Mouse (Mus musculus) kidney, postnatal 36 days (tissue): ENCODE data around the gene D5Ertd579e.

Experiments
- DNase-seq, 2 experiments: peaks; one replicate each; pipeline ENCODE4 v3.0.0; 2021 to 2022; ENCODE audit warnings: mixed read lengths in 2 of 2

The D5Ertd579e gene

GRCm38 (mm10) chr5:36720219-36720618 lies 24.4 kb upstream of the D5Ertd579e start:
- DNase-seq: no peak

DNA sequence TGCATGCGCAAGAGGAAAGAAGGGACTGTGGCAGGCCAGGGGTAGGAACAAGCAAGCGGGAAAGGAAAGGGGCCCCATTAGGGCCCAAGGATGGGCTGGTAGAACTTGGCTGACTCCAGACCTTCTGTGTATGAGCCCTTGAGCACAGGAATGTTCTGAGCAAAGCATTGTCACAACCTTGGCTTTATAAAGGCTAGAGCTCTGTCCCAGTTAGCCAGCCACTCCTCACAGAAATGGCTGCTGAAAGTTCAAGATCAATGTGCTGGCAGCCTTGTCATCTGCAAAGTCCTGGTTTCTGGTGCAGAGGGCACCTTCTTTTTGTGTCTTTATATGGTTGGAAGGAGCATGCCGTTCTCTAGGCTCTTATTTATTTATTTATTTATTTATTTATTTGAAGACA lies 23.8 kb upstream of the D5Ertd579e start:
- no peak for DNase-seq

GRCm38 (mm10) chr5:36719135-36719534 lies 23.3 kb upstream of the D5Ertd579e start:
- DNase-seq: no peak

DNA sequence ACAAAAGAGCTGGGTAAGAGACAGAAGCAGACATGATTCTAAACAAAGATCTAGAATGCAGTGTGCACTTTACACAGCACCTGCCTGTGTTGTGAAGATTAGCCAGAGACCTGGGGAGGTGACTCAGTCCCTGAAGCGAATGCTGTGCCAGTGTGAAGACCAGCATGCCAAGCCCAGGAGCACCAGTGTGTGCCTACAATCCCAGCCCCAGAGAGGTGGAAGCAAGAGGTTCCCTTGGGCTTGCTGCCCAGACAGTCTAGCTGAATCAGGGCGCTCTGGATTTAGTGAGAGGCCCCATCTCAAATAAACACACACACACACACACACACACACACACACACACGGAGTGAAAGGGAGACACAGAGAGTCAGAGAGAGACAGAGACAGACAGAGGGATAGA lies 22.1 kb upstream of the D5Ertd579e start:
- no peak for DNase-seq

GRCm38 (mm10) chr5:36716816-36717215 lies 21.0 kb upstream of the D5Ertd579e start:
- no peak for DNase-seq

DNA sequence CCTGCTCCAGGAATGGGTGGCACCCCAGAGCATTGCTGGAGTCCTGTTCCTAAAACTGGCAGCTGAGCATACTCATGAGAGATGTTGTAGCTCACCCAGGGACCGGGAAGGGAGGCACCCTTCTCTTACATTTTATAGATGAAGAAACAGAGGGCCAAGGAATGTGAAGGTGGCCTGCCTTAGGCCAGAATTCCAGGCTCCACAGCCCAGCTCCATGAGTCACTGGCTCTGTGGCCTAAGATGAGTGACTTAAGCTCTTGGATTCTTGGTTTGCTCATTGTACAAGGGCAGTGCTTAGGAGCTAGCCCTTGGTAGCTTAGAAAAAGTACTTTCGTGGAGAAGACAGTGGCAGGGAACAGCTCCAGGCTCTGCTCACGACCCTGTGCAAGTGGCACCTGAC lies 19.0 kb upstream of the D5Ertd579e start:
- DNase-seq: no peak

- DNase-seq: no peak
Observed at GRCm38 (mm10) chr5:36713693-36714092, 17.9 kb upstream of the D5Ertd579e start.

- peak; percentile 95 to 97 for DNase-seq
Observed at GRCm38 (mm10) chr5:36712553-36713534, 17.0 kb upstream of the D5Ertd579e start.

DNA sequence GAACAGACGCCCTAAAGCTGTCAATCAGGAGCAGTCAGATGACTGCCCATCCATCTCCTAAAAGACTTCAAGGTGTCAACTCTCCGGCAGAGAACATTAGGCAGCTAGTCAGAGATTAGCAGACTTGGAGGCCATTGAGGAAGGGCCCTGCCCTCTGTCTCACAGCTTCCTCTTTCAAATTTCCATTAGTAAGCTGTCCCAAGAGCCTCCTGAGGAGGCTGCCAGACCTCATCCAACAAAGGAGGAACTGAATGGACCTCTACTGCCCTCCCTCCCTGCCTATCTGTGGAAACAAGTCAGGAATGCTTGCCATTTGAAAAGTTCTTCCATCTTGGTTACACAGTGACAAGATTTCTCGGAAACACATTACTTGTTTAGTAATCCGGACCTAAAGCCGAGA lies 16.0 kb upstream of the D5Ertd579e start:
- no peak for DNase-seq

DNA sequence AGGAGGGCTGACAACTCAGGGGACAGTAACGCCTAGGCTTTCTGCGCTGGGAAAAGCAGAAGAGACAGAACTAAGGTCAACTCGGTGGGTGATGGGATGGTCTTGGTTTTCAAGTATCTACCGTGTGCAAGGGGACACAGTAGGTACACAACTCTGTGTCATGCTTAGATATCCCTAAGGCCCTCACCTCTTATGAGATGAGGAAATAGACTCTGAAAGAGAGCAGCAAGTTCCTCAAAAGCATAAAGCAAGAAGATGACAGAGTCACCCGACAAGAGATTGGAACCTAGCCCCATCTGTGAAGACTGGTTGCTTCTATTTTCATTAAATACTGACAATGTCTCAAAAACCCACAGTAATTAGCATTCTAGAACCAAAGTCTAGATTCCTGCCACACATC lies 10.0 kb upstream of the D5Ertd579e start:
- DNase-seq: no peak

DNA sequence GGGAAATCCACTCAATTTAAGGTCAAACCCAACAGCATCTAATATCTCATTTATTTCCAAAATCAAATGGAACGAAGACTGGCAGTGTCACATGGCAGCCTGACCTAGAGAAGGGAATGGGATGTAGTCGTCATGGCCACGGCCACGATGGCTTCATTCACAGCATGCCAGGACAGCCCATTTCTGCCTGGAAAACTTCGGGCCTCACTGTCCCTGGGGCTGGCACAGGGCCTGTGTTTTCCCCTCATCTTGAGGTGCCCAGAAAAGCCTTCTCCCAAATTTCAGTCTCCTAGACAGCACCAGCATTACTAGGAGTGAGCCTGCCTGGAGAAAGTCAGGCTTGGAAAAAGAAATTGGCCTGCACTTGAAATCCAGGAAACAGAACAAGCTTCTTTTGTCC lies 9.6 kb upstream of the D5Ertd579e start:
- no peak for DNase-seq

DNA sequence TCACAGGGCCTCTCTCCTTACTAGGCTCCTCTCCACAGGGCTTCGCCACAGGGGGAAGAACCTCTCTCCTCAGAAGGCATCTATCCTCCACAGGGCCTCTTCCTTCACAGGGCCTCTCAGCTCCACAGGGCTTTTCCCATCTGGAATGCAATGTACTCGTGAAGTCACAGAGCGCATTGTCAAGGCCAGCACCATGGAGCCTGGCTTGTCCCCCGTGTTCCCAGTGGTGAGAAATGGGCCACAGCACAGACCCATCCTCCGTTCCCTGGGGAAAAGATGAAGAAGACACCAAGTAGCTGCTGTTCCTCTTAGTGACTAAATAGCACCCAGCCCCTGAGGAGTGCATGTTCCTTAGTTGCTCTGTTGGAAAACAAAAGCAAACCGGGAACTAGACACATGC lies 8.9 kb upstream of the D5Ertd579e start:
- DNase-seq: no peak

GRCm38 (mm10) chr5:36700939-36701620 lies 5.3 kb upstream of the D5Ertd579e start:
- peak; percentile 52 to 62 for DNase-seq

DNA sequence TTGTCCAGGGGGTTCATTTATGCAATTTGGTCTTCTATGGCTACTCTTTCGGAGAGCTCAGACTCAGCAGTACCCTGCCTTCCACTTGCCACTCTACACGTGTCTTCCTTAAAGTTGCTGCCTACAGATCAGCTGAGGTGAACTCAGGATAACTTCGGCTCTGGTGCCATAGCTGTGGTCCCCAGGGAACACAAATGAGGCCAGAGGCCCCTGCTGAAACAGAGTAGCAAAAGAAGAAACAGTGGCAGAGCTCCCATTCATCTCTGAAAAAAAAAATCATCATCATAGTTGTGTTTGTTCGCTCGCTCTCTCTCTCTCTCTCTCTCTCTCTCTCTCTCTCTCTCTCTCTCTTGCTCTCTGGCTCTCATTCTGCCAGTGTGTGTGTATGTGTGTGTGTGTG lies 2.9 kb upstream of the D5Ertd579e start:
- DNase-seq: no peak

GRCm38 (mm10) chr5:36698067-36698670 lies 2.3 kb upstream of the D5Ertd579e start:
- peak; percentile 51 to 59 for DNase-seq

DNA sequence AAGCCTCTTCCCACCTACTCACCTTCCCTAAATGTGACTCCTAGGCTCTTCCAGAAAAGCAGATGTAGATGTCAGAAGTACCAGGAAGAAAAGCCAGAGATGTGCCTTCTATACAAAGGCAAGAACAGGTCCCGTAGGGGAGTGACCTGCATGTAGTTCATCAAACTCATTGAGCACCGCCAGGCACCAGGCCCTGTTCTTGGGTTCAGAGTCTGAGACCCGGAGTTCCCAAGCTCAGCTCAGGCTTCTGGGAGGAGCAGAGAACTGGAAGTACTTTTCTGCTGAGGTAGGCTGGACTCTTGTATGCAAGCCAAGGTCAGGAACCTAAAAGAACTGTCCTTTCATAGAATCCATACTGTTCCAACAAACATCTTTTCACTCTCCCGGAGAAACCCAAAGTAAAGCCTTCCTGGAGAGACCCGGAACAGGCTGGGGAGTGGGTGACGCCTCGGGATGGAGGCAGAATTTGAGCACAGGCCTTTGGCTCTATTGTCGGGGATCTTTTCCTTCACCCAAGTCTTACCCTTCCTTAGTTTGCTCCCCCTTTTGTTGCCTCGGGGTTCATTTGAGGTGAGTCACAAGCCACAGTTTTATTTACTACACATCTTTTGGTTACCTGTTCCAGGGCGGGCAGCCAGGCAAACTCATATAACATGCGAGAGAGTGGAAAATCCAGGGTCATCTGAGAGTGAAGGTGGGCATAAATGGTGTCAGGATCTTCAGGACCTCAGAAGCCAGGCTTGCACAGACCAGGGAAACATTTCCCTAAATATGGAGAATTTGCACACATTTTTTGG lies 878 bp upstream of the D5Ertd579e start:
- peak; percentile 74 to 89 for DNase-seq

GRCm38 (mm10) chr5:36695005-36695404 lies 819 bp downstream of the D5Ertd579e start:
- DNase-seq: peak in 1 of 2 experiments; percentile 33

- DNase-seq: no peak
Observed at GRCm38 (mm10) chr5:36693651-36694050, 2.2 kb downstream of the D5Ertd579e start.

DNA sequence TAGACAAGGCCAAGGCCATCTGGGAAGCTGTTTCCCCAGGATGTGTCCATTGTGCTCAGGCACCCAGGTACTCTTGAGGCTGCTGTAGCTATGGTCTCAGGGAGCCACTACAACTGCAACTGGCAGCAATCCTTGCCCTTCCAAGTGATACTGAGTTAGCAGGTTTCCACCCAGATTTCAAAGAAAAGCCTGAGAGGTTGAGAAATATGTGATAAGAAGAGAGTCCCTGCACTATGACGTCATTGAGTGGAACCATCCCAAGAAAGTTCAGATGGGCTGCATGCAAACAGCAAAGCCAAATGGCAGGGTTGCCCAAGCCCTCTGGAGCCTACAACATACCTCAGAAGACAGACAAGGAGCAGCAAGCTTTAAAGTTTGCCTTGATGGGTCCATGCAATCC lies 4.4 kb downstream of the D5Ertd579e start:
- no peak for DNase-seq

- no peak for DNase-seq
Observed at GRCm38 (mm10) chr5:36685170-36685569, 10.7 kb downstream of the D5Ertd579e start.

DNA sequence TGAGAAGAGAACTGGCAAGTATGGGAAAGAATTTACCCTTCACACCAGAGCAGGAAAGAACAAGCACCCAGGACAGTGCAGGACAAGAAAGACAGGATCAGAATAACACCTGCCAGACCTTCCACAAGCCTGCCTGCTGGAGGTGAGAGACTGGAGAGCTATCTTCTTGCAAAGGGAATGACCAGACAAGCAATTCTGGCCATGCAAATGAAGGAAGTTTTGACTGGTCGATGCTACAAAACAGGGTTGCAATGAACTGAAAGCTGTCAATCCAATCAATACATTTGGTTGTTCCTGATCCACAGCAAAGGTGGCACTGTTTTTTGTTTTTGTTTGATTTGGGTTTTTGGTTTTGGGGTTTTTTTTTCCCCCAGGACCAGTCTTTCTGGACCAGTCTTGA lies 12.2 kb downstream of the D5Ertd579e start:
- no peak for DNase-seq

GRCm38 (mm10) chr5:36681219-36681618 lies 14.6 kb downstream of the D5Ertd579e start:
- no peak for DNase-seq
